ENCODE assay signal across 28 mouse cellular contexts in the genomic region with DNA sequence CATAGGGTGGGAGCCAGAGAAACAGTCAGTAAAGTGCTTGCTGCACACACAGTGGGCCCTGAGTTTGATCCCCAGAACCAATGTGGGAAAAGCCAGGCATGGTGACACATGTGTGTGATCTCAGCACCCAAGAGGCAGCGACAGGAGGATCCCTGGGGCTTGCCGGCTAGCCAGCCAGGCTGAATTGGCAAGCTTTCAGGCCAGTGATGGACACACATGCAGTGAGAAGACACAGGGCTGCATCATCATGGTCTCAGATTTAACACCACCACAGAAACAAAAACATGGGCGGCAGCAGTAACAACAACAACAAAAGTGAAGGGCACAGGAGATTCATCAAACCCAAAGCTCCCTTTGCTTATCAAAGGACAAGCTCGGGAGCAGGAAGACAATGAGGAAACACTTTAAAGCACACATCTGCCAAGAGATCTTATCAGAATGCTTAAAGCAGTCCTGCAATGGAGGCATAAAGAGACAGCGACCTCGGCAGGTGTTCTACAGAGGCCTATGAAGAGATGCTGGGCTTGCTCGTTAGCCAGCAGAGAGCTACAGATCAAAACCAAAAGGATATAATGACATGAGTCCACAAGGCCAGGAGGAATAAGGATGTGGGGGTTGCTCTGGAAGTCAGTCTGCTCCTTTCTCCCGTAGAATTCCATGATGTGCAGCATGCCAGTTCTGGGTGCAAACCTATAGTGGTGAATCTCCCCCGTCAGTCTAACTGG. TPM values are rescaled to one million over a fixed set of nuclear protein-coding genes. Genes with fewer than 3 reads are reported as not detected.
DNase-seq lines count a peak whose midpoint lies in the region; ATAC-seq and TF ChIP-seq lines count a peak whose summit lies in the region.
"Had no signal": no experiment of that assay in that cellular context is flagged by ENCODE, and none has a peak within 500 bp of the region (broad histone marks: within the 10 kb centered on the region; RNA-seq: fewer than 3 reads in every experiment).

No protein-coding gene starts in this region.

- no peaks in the 10 kb centered on the region for H3K9me3 ChIP-seq in forebrain, embryonic 13.5 days (replicated peaks)
- no peaks in the 10 kb centered on the region for H3K9me3 ChIP-seq in forebrain, embryonic 15.5 days
- H3K9me3 ChIP-seq: embryonic facial prominence, embryonic 13.5 days; heart, embryonic 15.5 days; limb, embryonic 13.5 days; lung, embryonic 15.5 days; midbrain, embryonic 12.5 days; neural tube, embryonic 12.5 days had no signal

- 36% methylated on average over 9 of the region's 9 CpGs for WGBS in forebrain, embryonic 13.5 days
- WGBS in forebrain, embryonic 15.5 days = 42% methylated on average over 9 of the region's 9 CpGs

- H3K4me3 ChIP-seq in forebrain, embryonic 13.5 days = no peak overlapping the region
- no peak overlapping the region for H3K4me3 ChIP-seq in forebrain, embryonic 15.5 days
- no peak overlapping the region for H3K4me3 ChIP-seq in gastrocnemius, adult 2 months
- H3K4me3 ChIP-seq: embryonic facial prominence, embryonic 13.5 days; heart, embryonic 15.5 days; layer of hippocampus, adult 2 months; limb, embryonic 13.5 days; lung, embryonic 15.5 days; midbrain, embryonic 12.5 days; myocyte; neural tube, embryonic 12.5 days had no signal

- DNase-seq in MN1 (ENCODE audit: low spot score) (peak; percentile 46), ZHBTc4 (ENCODE audit: low read depth, low spot score) (peak; percentile 39)
- peak; percentile 33 to 37 for DNase-seq in thymus, postnatal 10 days (ENCODE audit: low spot score in 2 of 2)
- no peak for DNase-seq in ovary, postnatal 14 days (ENCODE audit: low spot score)
- no peak for DNase-seq in gastrocnemius, adult 2 months
- no peak for DNase-seq in layer of hippocampus, adult 9-11 months
- DNase-seq: cerebellum, adult 11-12 months; cerebellum, postnatal 10 days; gastrocnemius, postnatal 14 days; kidney, adult 2 months; kidney, postnatal 36 days; right cerebral cortex, postnatal 14 days had no signal

- no peak overlapping the region for H3K4me2 ChIP-seq in forebrain, embryonic 13.5 days
- no peak overlapping the region for H3K4me2 ChIP-seq in forebrain, embryonic 15.5 days (replicated peaks)
- H3K4me2 ChIP-seq: embryonic facial prominence, embryonic 13.5 days; heart, embryonic 15.5 days; limb, embryonic 13.5 days; liver, embryonic 11.5 days; lung, embryonic 15.5 days; midbrain, embryonic 12.5 days; neural tube, embryonic 12.5 days had no signal

- H3K4me1 ChIP-seq in forebrain, embryonic 13.5 days = peaks cover 13% of the 10 kb centered on the region
- H3K4me1 ChIP-seq in forebrain, embryonic 15.5 days = peaks cover 12% of the 10 kb centered on the region
- H3K4me1 ChIP-seq: lung, embryonic 15.5 days; midbrain, embryonic 12.5 days had no signal

- 0 out of 2 replicates have a peak, but pooled peaks cover 2% of the 10 kb centered on the region for H3K27me3 ChIP-seq in forebrain, embryonic 13.5 days
- no peaks in the 10 kb centered on the region for H3K27me3 ChIP-seq in forebrain, embryonic 15.5 days
- H3K27me3 ChIP-seq: limb, embryonic 13.5 days; midbrain, embryonic 12.5 days; neural tube, embryonic 12.5 days had no signal

- H3K9ac ChIP-seq in forebrain, embryonic 13.5 days = no peak overlapping the region
- no peak overlapping the region for H3K9ac ChIP-seq in forebrain, embryonic 15.5 days (replicated peaks)
- H3K9ac ChIP-seq: embryonic facial prominence, embryonic 13.5 days; heart, embryonic 15.5 days; limb, embryonic 13.5 days; lung, embryonic 15.5 days; midbrain, embryonic 12.5 days; neural tube, embryonic 12.5 days had no signal

- H3K27ac ChIP-seq in forebrain, embryonic 13.5 days = no peak overlapping the region
- no peak overlapping the region for H3K27ac ChIP-seq in forebrain, embryonic 15.5 days (replicated peaks)
- no peak overlapping the region for H3K27ac ChIP-seq in gastrocnemius, adult 2 months
- H3K27ac ChIP-seq: heart, embryonic 15.5 days; layer of hippocampus, adult 2 months; limb, embryonic 13.5 days; lung, embryonic 15.5 days; midbrain, embryonic 12.5 days; neural tube, embryonic 12.5 days had no signal

- no peak for TF ChIP-seq CTCF in gastrocnemius, adult 2 months (IDR thresholded peaks at IDR 0.05)

- intact Hi-C loops in gastrocnemius, adult 2 months (cut with DNase I) = no loop called here

- no peaks in the 10 kb centered on the region for H3K36me3 ChIP-seq in forebrain, embryonic 13.5 days (ENCODE audit: poor library complexity, severe bottlenecking)
- no peaks in the 10 kb centered on the region for H3K36me3 ChIP-seq in forebrain, embryonic 15.5 days
- H3K36me3 ChIP-seq: embryonic facial prominence, embryonic 13.5 days; heart, embryonic 15.5 days; limb, embryonic 13.5 days; lung, embryonic 15.5 days; midbrain, embryonic 12.5 days; neural tube, embryonic 12.5 days had no signal

- ATAC-seq in forebrain, embryonic 13.5 days = peak; percentile 45; the same call in 1 of the 2 replicates
- no peak for ATAC-seq in forebrain, embryonic 15.5 days (replicated peaks)
- ATAC-seq: hindbrain, embryonic 16.5 days had no signal

RNA-seq across cellular contexts. Expression of a gene that starts 18.5 kb away (rescaled TPM):
- 51.0 and 51.4 TPM in 2 replicates for polyA plus RNA-seq in forebrain, embryonic 13.5 days (2015; fragmentation: Nextera tagmentation; extraction: Ambion mirVana)
- 45.8 and 46.1 TPM in 2 replicates for polyA plus RNA-seq in forebrain, embryonic 15.5 days (2015; fragmentation: Nextera tagmentation; extraction: Ambion mirVana)
- 10 to 100 TPM; 30.6 to 39.1 TPM for total RNA-seq in gastrocnemius, adult 2 months (2021)

RNA-seq across cellular contexts. Expression of a gene that starts 37.8 kb away (rescaled TPM):
- 2.8 and 3.2 TPM in 2 replicates for polyA plus RNA-seq in forebrain, embryonic 13.5 days (2015; fragmentation: Nextera tagmentation; extraction: Ambion mirVana)
- 2.8 and 2.9 TPM in 2 replicates for polyA plus RNA-seq in forebrain, embryonic 15.5 days (2015; fragmentation: Nextera tagmentation; extraction: Ambion mirVana)
- 10 to 100 TPM; 14.3 to 15.8 TPM for total RNA-seq in gastrocnemius, adult 2 months (2021)

RNA-seq across cellular contexts. Expression of a gene that starts 38.1 kb away (rescaled TPM):
- polyA plus RNA-seq in forebrain, embryonic 13.5 days (2015; fragmentation: Nextera tagmentation; extraction: Ambion mirVana) = 3.8 and 4.1 TPM in 2 replicates
- polyA plus RNA-seq in forebrain, embryonic 15.5 days (2015; fragmentation: Nextera tagmentation; extraction: Ambion mirVana) = 3.0 and 3.2 TPM in 2 replicates
- under 1 TPM in 1 of 2 experiments, not detected in 1; 0.11 TPM for total RNA-seq in gastrocnemius, adult 2 months (2021)
- total RNA-seq: granulocyte monocyte progenitor cell, adult 5-6 weeks had no signal
- polyA plus RNA-seq: small intestine, adult 2 months had no signal

RNA-seq across cellular contexts. Expression of a gene that starts 48.4 kb away (rescaled TPM):
- 6.5 and 8.4 TPM in 2 replicates for polyA plus RNA-seq in forebrain, embryonic 13.5 days (2015; fragmentation: Nextera tagmentation; extraction: Ambion mirVana)
- polyA plus RNA-seq in forebrain, embryonic 15.5 days (2015; fragmentation: Nextera tagmentation; extraction: Ambion mirVana) = 7.3 and 7.9 TPM in 2 replicates
- 1 to 10 TPM in 1 of 2 experiments, under 1 TPM in 1; 0.94 to 2.3 TPM for total RNA-seq in gastrocnemius, adult 2 months (2021)
- total RNA-seq: common myeloid progenitor, adult 5-6 weeks; granulocyte monocyte progenitor cell, adult 5-6 weeks; megakaryocyte progenitor cell, adult 5-6 weeks had no signal

Comparison
In these comparisons a context has a peak if more than half of its experiments do, and no peak if none do; other contexts are left out.
1. DNase-seq: peak in MN1 (single experiment), ZHBTc4 (single experiment) and thymus, postnatal 10 days (2 of 2); none in ovary, postnatal 14 days (single experiment), gastrocnemius, adult 2 months (single experiment) and layer of hippocampus, adult 9-11 months (single experiment).